Mouse (Mus musculus) spleen, adult 2 months (tissue): ENCODE data around the gene Pcsk4. TPM values are rescaled to one million over a fixed set of nuclear protein-coding genes. Genes with fewer than 3 reads are reported as not detected.

Experiments
- DNase-seq, 2 experiments: peaks; one replicate each; pipeline versions ENCODE4 v3.0.0 to v3.0.0-alpha.2; 2012 to 2021; ENCODE audit warnings: low spot score in 2 of 2, low read depth in 1 of 2
- H3K27ac ChIP-seq: fragments of 200-500 bp; 2 replicates; pipeline ENCODE4 v1.5.1; 2012; ENCODE audit warnings: low read length, inconsistent platforms; ENCODE audit not compliant: insufficient read depth
- H3K27me3 ChIP-seq: fragments of 200-500 bp; 2 replicates; pipeline ENCODE4 v1.6.1; 2012; ENCODE audit warnings: mild to moderate bottlenecking, moderate library complexity, low read length, inconsistent platforms; ENCODE audit not compliant: control insufficient read depth, insufficient read depth
- H3K36me3 ChIP-seq: fragments of 200-500 bp; 2 replicates; pipeline ENCODE4 v1.6.1; 2012; ENCODE audit warnings: mild to moderate bottlenecking, low read length, inconsistent platforms; ENCODE audit not compliant: control insufficient read depth, insufficient read depth
- H3K4me1 ChIP-seq: fragments of 200-500 bp; 2 replicates; pipeline ENCODE4 v1.6.1; 2011; ENCODE audit warnings: inconsistent platforms; ENCODE audit not compliant: control insufficient read depth, insufficient read depth, insufficient read length
- H3K4me3 ChIP-seq: fragments of 200-500 bp; 2 replicates; pipeline ENCODE4 v1.5.1; 2011; ENCODE audit warnings: mild to moderate bottlenecking, inconsistent platforms; ENCODE audit not compliant: insufficient read depth, insufficient read length; ENCODE audit errors: extremely low read depth
- CTCF ChIP-seq: fragments of 200-500 bp; IDR thresholded peaks from 2 replicates; pipeline ENCODE4 v1.5.1; 2011; ENCODE audit warnings: mild to moderate bottlenecking, inconsistent platforms; ENCODE audit not compliant: insufficient read depth, insufficient read length, insufficient replicate concordance; ENCODE audit errors: extremely low read depth
- POLR2A ChIP-seq: fragments of 200-500 bp; IDR thresholded peaks from 2 replicates; pipeline ENCODE4 v1.6.1; 2011; ENCODE audit warnings: low read depth, low read length, inconsistent platforms
- WGBS: fragments of 180-500 bp; shearing (Covaris S2); methylation state at CpG from one replicate; pipeline ENCODE4 v1.1.7; 2018; 5-methylcytosine and 5-hydroxymethylcytosine counted together
- polyA plus RNA-seq: library from polyadenylated mRNA; depleted of rRNA; stranded (reverse); fragments of >200 nt; gene quantifications from 2 replicates; pipeline ENCODE4 v1.2.3, GENCODE M21; 2012

Gene Pcsk4
- polyA plus RNA-seq, 1 experiment: 6.2 TPM

DNA sequence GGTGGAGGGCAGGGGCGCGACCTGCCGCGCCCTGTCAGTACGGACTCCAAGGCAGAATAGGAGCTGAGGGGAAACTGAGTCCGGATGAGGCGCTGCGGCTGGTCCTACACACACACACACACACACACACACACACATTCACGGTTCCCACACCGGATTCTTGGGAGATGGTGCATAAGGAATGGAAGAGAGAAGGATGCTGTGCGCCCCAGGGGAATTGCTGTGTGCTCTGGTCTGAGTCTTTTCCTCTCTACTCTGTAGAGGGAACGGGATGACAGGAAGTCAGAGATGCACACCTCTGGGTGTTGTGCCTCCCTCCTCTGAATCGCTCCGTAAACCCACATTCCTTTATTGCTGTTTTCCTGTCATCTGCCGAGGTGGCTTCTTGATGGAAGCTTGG, 30.0 kb downstream of the Pcsk4 start:
- Histone ChIP-seq H3K4me1 (no peaks in the 10 kb centered on the region), H3K27me3 (peaks cover 7% of the 10 kb centered on the region; the same call in 1 of the 2 replicates)

GRCm38 (mm10) chr10:80298571-80299281, 30.6 kb downstream of the Pcsk4 start:
- WGBS: 18% methylated on average over 23 of the region's 26 CpGs
- Histone ChIP-seq H3K36me3 (peaks cover 9% of the 10 kb centered on the region), H3K4me3 (no peak overlapping the region), H3K4me1 (no peaks in the 10 kb centered on the region), H3K27ac (no peak overlapping the region), H3K27me3 (peaks cover 7% of the 10 kb centered on the region; the same call in 1 of the 2 replicates)
- no peak for DNase-seq
- TF ChIP-seq POLR2A (no peak), CTCF (no peak)

More for the DNA sequence above, 30.0 kb downstream of the Pcsk4 start:
- Histone ChIP-seq H3K27ac (no peak overlapping the region), H3K4me3 (no peak overlapping the region), H3K36me3 (peaks cover 5% of the 10 kb centered on the region)
- WGBS: 20% methylated on average over 15 of the region's 15 CpGs
- TF ChIP-seq CTCF: no peak
- no peak for TF ChIP-seq POLR2A
- DNase-seq: no peak

GRCm38 (mm10) chr10:80297526-80298133, 31.7 kb downstream of the Pcsk4 start:
- H3K27me3 ChIP-seq: peaks cover 7% of the 10 kb centered on the region; the same call in 1 of the 2 replicates
- peaks cover 4% of the 10 kb centered on the region; the same call in 1 of the 2 replicates for H3K4me1 ChIP-seq
- H3K4me3 ChIP-seq: no peak overlapping the region
- DNase-seq: no peak
- H3K27ac ChIP-seq: no peak overlapping the region
- 72% methylated on average over 8 of the region's 8 CpGs for WGBS
- peaks cover 12% of the 10 kb centered on the region for H3K36me3 ChIP-seq
- TF ChIP-seq POLR2A (no peak), CTCF (no peak)

DNA sequence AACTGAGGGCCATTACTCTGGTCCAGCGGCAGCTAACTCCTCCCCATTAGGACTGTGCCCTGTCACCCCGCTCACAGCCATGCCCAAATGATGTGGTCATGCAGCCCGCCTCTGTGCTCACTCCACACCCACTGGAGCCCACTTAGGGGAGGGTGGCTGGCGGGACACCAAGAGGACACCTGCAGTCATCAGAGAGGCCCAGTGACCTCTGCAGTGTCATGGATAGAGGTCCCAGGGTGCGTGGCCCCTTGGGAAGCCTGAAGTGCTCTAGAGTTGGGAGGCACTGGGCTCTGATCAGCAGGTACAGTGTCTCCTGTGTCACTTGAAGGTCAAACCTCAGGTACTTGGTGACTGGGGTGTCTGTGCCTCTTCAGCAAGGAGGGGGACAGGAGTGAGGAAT, 32.5 kb downstream of the Pcsk4 start:
- TF ChIP-seq CTCF (no peak), POLR2A (no peak)
- Histone ChIP-seq H3K4me1 (peaks cover 4% of the 10 kb centered on the region; the same call in 1 of the 2 replicates), H3K4me3 (no peak overlapping the region), H3K27ac (no peak overlapping the region), H3K27me3 (peaks cover 7% of the 10 kb centered on the region; the same call in 1 of the 2 replicates), H3K36me3 (peaks cover 12% of the 10 kb centered on the region)
- DNase-seq: no peak
- 82% methylated on average over 5 of the region's 5 CpGs for WGBS

DNA sequence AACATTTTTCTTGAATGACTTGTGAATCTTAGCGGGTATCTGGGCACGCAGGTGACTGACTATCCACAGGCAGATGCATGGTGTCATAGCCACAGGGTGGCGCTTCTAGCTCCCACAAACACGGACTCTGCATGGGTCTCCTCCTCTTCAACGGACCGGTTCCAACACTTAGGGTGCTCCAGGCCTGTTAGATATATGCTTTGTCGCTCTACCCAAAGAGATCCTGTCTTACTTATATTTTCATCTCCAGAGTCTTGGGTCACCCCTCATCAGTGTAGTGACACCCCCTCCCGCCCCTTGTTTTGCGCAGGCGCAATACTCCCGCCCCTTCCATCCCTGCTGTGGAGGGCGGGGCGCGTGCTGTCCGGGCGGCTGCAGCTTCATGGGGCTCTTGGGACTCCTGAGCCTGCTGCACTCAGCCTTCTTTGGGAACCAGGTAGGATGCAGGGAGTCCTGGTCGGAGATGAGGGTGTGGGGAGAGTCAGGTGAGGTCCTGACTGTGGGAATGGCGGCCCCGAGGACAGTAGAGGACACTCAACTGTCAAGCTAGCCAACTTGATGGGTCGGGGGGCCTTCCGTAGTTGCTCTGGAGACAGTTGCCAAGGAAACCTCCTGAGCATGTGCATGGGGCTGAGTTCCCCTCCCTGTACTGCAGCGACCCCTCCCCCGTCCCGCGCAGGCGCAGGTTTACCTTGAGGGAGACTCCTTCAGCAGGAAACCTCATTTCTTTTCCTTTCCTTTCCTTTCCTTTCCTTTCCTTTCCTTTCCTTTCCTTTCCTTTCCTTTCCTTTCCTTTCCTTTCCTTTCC, 33.5 kb downstream of the Pcsk4 start, which contains the start of gene Apc2:
Gene Apc2, plus strand, starts transcription at position 360 of the 808 bp plus-strand sequence.
- 9% methylated on average over 26 of the region's 26 CpGs for WGBS
- Histone ChIP-seq H3K27ac (no peak within 1 kb of the TSS), H3K4me3 (peak within 1 kb of the TSS; percentile 14), H3K27me3 (peaks cover 7% of the 10 kb centered on the region; the same call in 1 of the 2 replicates), H3K4me1 (peaks cover 4% of the 10 kb centered on the region; the same call in 1 of the 2 replicates), H3K36me3 (peaks cover 12% of the 10 kb centered on the region)
- DNase-seq: peak; percentile 63 to 68
- TF ChIP-seq CTCF (peak; percentile 62; the same call in 1 of the 2 replicates), POLR2A (no peak)

DNA sequence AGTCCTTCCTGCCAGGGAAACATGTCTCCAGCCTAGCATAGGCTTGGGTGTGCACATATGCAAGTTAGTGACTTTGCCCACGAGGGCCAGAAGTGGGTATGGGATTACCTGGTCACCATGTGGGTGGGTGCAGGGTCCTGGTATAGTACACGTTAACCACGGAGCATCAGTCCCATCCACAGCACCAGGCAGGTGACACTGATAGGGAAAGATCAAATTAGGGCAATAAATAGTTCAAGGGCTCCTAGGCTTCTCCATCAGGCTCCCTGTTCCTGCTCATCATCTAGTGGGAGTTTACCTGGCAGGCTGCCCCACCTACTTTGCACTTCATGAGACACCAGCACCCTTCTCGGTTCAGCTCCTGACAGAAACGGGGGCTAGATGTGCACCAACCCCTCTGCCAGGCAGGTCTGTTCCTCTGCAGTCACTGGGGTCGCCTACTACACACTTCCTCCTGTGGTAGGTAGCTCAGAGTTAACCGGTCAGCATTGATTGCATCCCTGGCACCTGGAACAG, 34.5 kb downstream of the Pcsk4 start:
- H3K36me3 ChIP-seq: peaks cover 12% of the 10 kb centered on the region
- no peak overlapping the region for H3K27ac ChIP-seq
- peaks cover 4% of the 10 kb centered on the region; the same call in 1 of the 2 replicates for H3K4me1 ChIP-seq
- 75% methylated on average over 7 of the region's 7 CpGs for WGBS
- TF ChIP-seq POLR2A: no peak
- TF ChIP-seq CTCF: no peak
- DNase-seq: no peak
- H3K4me3 ChIP-seq: no peak overlapping the region
- peaks cover 7% of the 10 kb centered on the region; the same call in 1 of the 2 replicates for H3K27me3 ChIP-seq

- DNase-seq: no peak
- peaks cover 4% of the 10 kb centered on the region; the same call in 1 of the 2 replicates for H3K27me3 ChIP-seq
- H3K4me3 ChIP-seq: no peak overlapping the region
- TF ChIP-seq CTCF (no peak), POLR2A (no peak)
- H3K27ac ChIP-seq: no peak overlapping the region
- WGBS: 91% methylated on average over 4 of the region's 4 CpGs
- peaks cover 4% of the 10 kb centered on the region; the same call in 1 of the 2 replicates for H3K4me1 ChIP-seq
- H3K36me3 ChIP-seq: peaks cover 12% of the 10 kb centered on the region
These were observed 35.0 kb downstream of the Pcsk4 start for GRCm38 (mm10) chr10:80294311-80294710.
